Mouse (Mus musculus) erythroblast, adult 5-6 weeks (primary cell): ENCODE data around the gene Dnm2. TPM values are rescaled to one million over a fixed set of nuclear protein-coding genes. Genes with fewer than 3 reads are reported as not detected.

Source experiments
- ATAC-seq: replicated peaks from 2 replicates; pipeline ENCODE4 v1.8.0; 2016; ENCODE audit warnings: moderate number of reproducible peaks, mild to moderate bottlenecking, moderate TSS enrichment, inconsistent platforms; ENCODE audit not compliant: poor library complexity, low FRiP score, severe bottlenecking
- total RNA-seq, 2 experiments: library from RNA; stranded (forward) in 1 of 2; stranded (reverse) in 1 of 2; fragments of 150-400 nt in 1 of 2; fragments of 200-764, 138-1000 nt in 1 of 2; gene quantifications; 2 replicates each; pipeline versions ENCODE4 v1.2.3 to v1.2.4; 2015 to 2017; ENCODE audit warnings: low replicate concordance in 2 of 2

The Dnm2 gene
- total RNA-seq (2015; ENCODE audit: low replicate concordance) (40.5 and 46.4 TPM in 2 replicates), total RNA-seq (2017; ENCODE audit: low replicate concordance) (72.2 and 100 TPM in 2 replicates)

GRCm38 (mm10) chr9:21424631-21425555 is at the start of gene Dnm2:
Dnm2 (plus strand) TSS chr9:21424908.
- ATAC-seq = peak; percentile 91

GRCm38 (mm10) chr9:21379195-21379594 is 45.5 kb upstream of the Dnm2 start:
- ATAC-seq = 0 out of 2 replicates have a peak, but pooled peaks have one; percentile 32

GRCm38 (mm10) chr9:21380868-21381267 is 43.8 kb upstream of the Dnm2 start:
- no peak for ATAC-seq

GRCm38 (mm10) chr9:21383966-21384365 is 40.7 kb upstream of the Dnm2 start:
- ATAC-seq = no peak

- no peak for ATAC-seq
Observed at GRCm38 (mm10) chr9:21392646-21393175, 32.0 kb upstream of the Dnm2 start.

GRCm38 (mm10) chr9:21395692-21396091 is 29.0 kb upstream of the Dnm2 start:
- no peak for ATAC-seq

GRCm38 (mm10) chr9:21397170-21397569 is 27.5 kb upstream of the Dnm2 start:
- no peak for ATAC-seq

GRCm38 (mm10) chr9:21401042-21401441 is 23.7 kb upstream of the Dnm2 start:
- no peak for ATAC-seq

GRCm38 (mm10) chr9:21402764-21403253 is 21.9 kb upstream of the Dnm2 start:
- no peak for ATAC-seq

GRCm38 (mm10) chr9:21403745-21404144 is 21.0 kb upstream of the Dnm2 start:
- ATAC-seq = no peak

GRCm38 (mm10) chr9:21405525-21405924 is 19.2 kb upstream of the Dnm2 start:
- ATAC-seq = no peak

GRCm38 (mm10) chr9:21407951-21408350 is 16.8 kb upstream of the Dnm2 start:
- no peak for ATAC-seq

- no peak for ATAC-seq
Observed at GRCm38 (mm10) chr9:21408624-21409023, 16.1 kb upstream of the Dnm2 start.

- peak; percentile 62 for ATAC-seq
Observed at GRCm38 (mm10) chr9:21409592-21410317, 15.0 kb upstream of the Dnm2 start.

- peak; percentile 95 for ATAC-seq
Observed at GRCm38 (mm10) chr9:21411669-21412550, 12.8 kb upstream of the Dnm2 start, which contains the start of gene Qtrt1. Qtrt1 (plus strand) TSS chr9:21411837.

GRCm38 (mm10) chr9:21417866-21418265 is 6.8 kb upstream of the Dnm2 start:
- no peak for ATAC-seq

- no peak for ATAC-seq
Observed at GRCm38 (mm10) chr9:21419646-21420045, 5.1 kb upstream of the Dnm2 start.

GRCm38 (mm10) chr9:21425556-21425945 is 843 bp downstream of the Dnm2 start:
- ATAC-seq = peak; percentile 40

- no peak for ATAC-seq
Observed at GRCm38 (mm10) chr9:21426013-21426412, 1.3 kb downstream of the Dnm2 start.
